Mouse (Mus musculus) embryonic fibroblast, embryonic 13.5 days (primary cell): ENCODE measurements around the gene Col25a1. TPM values are rescaled to one million over a fixed set of nuclear protein-coding genes. Genes with fewer than 3 reads are reported as not detected.

Experiments used
- H3K27ac ChIP-seq: 2 replicates; pipeline ENCODE4 v1.5.1; 2012; ENCODE audit warnings: low read length, control low read depth, inconsistent platforms; ENCODE audit not compliant: insufficient read depth
- H3K4me1 ChIP-seq: 2 replicates; pipeline ENCODE4 v1.6.1; 2011; ENCODE audit warnings: low read length; ENCODE audit not compliant: control insufficient read depth, insufficient read depth
- H3K4me3 ChIP-seq: 2 replicates; pipeline ENCODE4 v1.5.1; 2011; ENCODE audit warnings: mild to moderate bottlenecking, control low read depth, low read length; ENCODE audit not compliant: insufficient read depth
- CTCF ChIP-seq: IDR thresholded peaks from 2 replicates; pipeline ENCODE4 v1.5.1; 2011; ENCODE audit warnings: mild to moderate bottlenecking, control low read depth, low read length, moderate library complexity, borderline replicate concordance; ENCODE audit not compliant: insufficient read depth
- POLR2A ChIP-seq: IDR thresholded peaks from 2 replicates; pipeline ENCODE4 v1.6.1; 2011; ENCODE audit warnings: low read depth, mild to moderate bottlenecking, control low read depth, low read length, moderate library complexity
- polyA plus RNA-seq: library from polyadenylated mRNA; stranded (reverse); fragments of >200 nt; gene quantifications from 2 replicates; pipeline ENCODE4 v1.2.4, GENCODE M21; 2011; ENCODE audit warnings: low read depth; ENCODE audit not compliant: missing spikeins, insufficient read length

Col25a1 gene
- polyA plus RNA-seq, 1 experiment: 5.0 TPM

DNA sequence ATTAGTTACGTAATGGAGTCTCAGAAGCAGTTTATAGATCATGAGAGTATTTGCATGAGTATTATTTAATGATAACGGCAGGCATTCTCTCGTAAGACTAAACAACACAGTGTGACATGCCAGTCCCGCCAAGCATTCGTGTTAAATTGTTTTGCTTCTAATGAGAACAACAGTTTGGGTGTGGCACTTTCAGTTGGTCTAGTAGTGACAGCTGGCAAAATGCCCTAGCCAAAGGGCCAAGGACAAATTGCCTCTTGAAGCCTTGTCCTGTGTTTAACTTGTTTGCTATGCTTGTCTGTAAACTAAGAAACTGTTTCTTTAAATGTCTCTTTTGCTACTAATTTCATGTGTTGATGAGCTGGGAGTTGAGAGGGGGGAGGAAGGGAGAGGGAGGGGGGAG, 56.3 kb downstream of the Col25a1 start:
- H3K4me1 ChIP-seq: no peaks in the 10 kb centered on the region
- no peak overlapping the region for H3K27ac ChIP-seq
- TF ChIP-seq CTCF: no peak
- TF ChIP-seq POLR2A: no peak
- no peak overlapping the region for H3K4me3 ChIP-seq

DNA sequence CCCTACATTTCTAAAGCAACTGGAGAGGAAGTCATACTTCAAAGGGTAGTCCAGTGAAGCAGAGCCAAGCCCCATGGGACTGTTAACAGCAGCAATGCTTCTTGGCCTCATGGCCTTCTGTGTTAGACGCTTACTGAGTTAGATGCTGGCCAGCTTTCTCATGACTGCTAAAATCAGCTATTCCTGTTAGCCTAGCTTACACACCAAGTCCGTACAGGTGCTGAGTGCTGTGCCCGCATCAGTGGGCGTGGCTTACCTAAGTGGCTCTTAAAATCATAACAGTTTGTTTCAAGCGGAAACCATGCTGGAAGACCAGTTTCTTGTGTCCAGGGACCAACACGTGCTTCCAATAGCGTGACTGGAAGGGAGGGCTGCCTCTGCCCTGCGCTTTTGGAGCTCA, 62.1 kb downstream of the Col25a1 start:
- no peak overlapping the region for H3K4me3 ChIP-seq
- H3K4me1 ChIP-seq: no peaks in the 10 kb centered on the region
- TF ChIP-seq CTCF (no peak), POLR2A (no peak)
- H3K27ac ChIP-seq: no peak overlapping the region

DNA sequence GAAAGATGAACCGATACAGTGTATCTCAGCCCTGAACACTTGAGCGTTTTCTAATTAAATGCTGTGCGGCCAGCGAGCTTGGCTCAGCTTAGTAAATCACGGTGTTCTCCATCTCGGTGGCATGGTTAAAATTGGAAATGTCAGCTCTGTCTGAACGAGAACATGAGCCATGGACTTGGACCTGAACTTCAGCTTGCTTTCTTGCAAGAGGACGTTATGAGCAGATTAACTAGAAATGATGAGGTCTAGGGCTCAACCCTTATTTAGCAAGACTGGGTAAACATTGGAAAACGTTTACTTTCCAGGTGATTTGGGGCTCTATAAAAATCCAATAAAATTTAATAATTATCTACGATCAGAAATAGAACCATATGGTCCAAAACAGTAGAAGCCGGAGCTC, 83.3 kb downstream of the Col25a1 start:
- Histone ChIP-seq H3K4me3 (no peak overlapping the region), H3K27ac (no peak overlapping the region), H3K4me1 (no peaks in the 10 kb centered on the region)
- TF ChIP-seq POLR2A (no peak), CTCF (no peak)

DNA sequence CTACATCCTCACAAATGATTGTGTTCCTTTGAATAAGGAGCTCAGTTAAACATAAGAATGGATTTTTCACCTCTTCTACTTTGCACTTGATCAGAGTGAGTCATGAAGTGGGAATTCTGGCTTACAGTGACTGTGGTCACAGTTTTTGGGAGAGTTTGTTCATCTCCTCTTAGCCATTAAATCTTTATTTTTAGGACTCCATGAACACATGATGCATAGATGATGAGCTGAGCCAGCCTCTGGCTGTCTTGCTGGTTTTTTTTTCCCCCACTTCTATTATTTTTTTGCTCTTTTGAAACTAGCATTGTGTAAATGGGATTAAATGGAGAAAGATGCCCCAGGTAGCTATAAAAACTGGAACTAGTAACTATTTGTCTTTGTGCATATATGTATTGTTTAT, 84.8 kb downstream of the Col25a1 start:
- H3K27ac ChIP-seq: no peak overlapping the region
- H3K4me1 ChIP-seq: no peaks in the 10 kb centered on the region
- no peak overlapping the region for H3K4me3 ChIP-seq
- TF ChIP-seq POLR2A (no peak), CTCF (no peak)

DNA sequence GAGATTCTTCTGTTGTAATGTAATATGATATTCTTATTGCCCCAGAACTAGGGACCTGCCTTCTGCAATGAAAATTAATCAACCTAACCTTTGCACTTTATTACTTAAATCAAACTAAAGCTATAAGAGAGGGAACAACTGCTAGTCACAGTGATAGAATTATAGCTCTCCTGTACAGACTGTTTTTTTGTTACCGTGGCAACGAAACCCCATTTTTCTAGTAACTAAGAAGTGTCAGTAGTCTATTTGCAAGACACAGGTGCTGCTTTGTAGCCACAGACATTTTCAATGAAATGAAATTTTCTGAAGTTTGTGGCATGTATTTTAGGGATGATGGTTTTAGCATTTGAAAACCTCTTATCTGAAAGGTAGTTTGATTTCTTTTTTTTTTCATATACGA, 85.3 kb downstream of the Col25a1 start:
- no peak for TF ChIP-seq POLR2A
- TF ChIP-seq CTCF: no peak
- Histone ChIP-seq H3K27ac (no peak overlapping the region), H3K4me1 (no peaks in the 10 kb centered on the region), H3K4me3 (no peak overlapping the region)

DNA sequence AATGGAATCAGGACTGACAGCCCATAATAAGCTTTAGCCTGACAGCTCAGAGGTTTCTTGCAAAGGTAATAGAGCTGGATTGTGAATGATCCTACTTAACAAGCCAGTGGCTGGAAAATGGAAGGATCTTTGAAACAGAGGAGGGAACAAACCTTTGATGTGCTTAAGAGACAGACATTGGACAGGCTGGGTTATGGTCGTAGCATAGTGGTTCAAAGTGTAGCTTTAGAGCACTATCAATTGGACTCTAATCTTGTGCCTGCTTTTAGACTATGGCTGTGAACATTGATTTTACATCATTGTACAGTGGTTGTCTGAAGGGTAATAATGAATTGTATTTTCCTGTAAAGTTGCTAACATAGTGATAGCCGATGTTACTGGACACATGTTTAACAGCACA, 86.4 kb downstream of the Col25a1 start:
- TF ChIP-seq CTCF: no peak
- no peak for TF ChIP-seq POLR2A

DNA sequence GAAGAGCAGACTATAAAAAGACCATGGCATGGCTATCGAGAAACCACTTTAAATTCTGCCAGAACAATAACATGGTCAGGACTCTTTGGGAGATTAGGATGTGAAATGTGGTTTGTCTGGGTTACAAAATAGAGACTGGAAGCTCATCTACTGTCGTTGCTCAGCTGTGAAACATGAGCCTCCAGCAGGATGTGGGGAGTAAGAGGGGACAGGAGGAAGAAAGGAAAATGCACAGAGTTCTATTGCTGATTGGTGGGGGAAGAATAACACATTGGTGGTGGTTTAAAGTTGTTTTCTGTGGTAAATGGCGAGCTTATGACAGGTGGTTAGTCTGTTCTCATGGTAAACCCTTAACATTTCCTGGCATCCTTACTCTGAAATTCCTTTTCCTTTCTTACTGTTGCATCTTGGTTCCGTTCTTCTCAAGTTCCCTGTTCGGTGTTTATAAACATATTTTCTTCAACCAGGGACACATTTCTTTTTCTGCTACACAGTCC, 87.0 kb downstream of the Col25a1 start:
- Histone ChIP-seq H3K27ac (no peak overlapping the region), H3K4me1 (no peaks in the 10 kb centered on the region), H3K4me3 (no peak overlapping the region)
- TF ChIP-seq POLR2A (no peak), CTCF (no peak)

More for the DNA sequence above, 86.4 kb downstream of the Col25a1 start:
- H3K27ac ChIP-seq: no peak overlapping the region
- no peak overlapping the region for H3K4me3 ChIP-seq
- no peaks in the 10 kb centered on the region for H3K4me1 ChIP-seq

DNA sequence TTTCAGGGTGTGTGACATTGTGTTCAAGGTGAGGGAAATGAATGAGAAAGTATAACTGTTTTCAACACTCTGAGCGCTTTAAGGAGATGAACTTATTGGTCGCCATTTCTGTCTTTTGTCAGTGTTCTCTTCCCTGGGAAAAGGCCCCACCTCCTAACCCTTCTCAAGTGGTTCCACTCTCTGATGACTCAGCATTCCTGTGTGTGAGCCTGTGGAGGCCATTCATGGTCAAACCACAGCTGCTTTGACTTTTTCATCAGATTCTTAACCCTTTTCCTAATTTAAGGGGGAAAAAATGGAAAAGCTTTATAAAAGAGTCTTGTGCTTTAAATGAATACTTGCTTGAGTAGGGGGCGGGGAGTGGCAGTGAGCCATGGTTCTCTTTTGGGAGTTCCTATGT, 89.5 kb downstream of the Col25a1 start:
- no peak for TF ChIP-seq POLR2A

DNA sequence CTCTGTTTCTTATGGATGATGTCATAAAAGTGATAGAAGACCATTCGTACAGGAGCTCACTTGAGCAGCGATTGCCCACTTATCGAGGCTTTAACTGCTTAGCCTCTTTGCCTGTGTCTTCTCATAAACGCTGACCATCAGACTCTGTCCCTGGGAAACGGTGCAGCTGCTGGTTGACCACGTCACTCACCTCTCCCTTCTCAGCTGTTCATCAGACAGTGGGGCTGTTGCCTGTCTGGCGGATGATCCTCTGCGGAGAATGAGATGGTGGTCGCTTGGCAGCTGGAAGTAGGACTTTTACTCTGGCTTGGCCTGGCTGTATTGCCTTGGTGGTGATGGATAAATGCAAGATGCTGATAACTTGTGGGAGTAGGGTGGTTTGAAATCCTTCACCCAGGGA, 96.9 kb downstream of the Col25a1 start:
- no peak overlapping the region for H3K4me3 ChIP-seq
- no peak overlapping the region for H3K27ac ChIP-seq
- TF ChIP-seq CTCF: no peak
- TF ChIP-seq POLR2A: no peak
- H3K4me1 ChIP-seq: no peaks in the 10 kb centered on the region

More for the DNA sequence above, 89.5 kb downstream of the Col25a1 start:
- H3K4me3 ChIP-seq: no peak overlapping the region
- no peak overlapping the region for H3K27ac ChIP-seq
- no peaks in the 10 kb centered on the region for H3K4me1 ChIP-seq

DNA sequence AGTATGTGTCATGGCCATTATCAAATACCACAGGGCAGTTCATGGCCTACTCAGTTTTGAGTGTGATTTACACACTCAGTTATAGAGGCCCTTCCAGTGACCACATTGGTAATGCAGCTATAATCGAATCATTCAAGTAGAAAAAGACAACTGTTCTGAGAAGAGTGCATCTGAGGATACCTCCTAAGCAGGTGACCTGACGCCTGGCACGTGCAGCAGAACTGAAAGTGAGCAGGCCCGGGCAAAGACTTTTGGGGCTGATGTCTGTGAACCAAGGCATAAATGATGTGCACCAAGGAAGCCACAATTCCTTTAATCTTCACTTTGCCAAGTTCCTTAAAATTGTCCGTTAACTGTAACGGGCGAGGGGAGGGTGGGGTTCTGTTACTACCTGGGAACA, 101.6 kb downstream of the Col25a1 start:
- H3K4me3 ChIP-seq: no peak overlapping the region
- TF ChIP-seq POLR2A: no peak
- no peak for TF ChIP-seq CTCF

DNA sequence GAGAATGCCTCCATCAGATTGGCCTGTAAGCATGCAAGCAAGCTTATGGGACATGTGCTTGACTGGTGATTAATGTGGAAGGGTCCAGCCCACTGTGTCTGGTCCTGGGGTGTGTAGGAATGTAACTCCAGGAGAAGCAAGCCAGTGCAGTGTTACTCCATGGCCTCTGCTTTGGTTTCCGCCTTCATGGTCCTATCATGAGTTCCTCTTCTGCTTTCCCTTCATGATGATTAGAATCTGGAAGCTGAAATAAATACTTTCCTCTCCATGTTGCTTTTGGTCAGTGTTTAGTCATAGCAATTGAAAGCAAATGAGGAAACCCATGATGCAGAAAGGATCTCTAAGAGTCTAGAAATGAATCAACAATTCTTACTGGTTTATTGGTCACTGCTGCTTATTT, 103.9 kb downstream of the Col25a1 start:
- Histone ChIP-seq H3K4me3 (no peak overlapping the region), H3K27ac (no peak overlapping the region), H3K4me1 (no peaks in the 10 kb centered on the region)
- TF ChIP-seq CTCF (no peak), POLR2A (no peak)

More for the DNA sequence above, 101.6 kb downstream of the Col25a1 start:
- no peak overlapping the region for H3K27ac ChIP-seq
- H3K4me1 ChIP-seq: no peaks in the 10 kb centered on the region
